Mouse (Mus musculus) kidney, postnatal 25 days (tissue): ENCODE measurements around the gene Myo18a.

Experiments used
- DNase-seq, 2 experiments: peaks; one replicate each; pipeline ENCODE4 v3.0.0; 2021; ENCODE audit warnings: mixed read lengths in 2 of 2

The Myo18a gene

GRCm38 (mm10) chr11:77874685-77875231 is 111.7 kb downstream of the Myo18a start:
- DNase-seq, result no peak

GRCm38 (mm10) chr11:77875269-77875668 is 112.2 kb downstream of the Myo18a start:
- no peak for DNase-seq

GRCm38 (mm10) chr11:77875847-77876759 is 113.1 kb downstream of the Myo18a start:
- no peak for DNase-seq

- DNase-seq, result no peak
These were observed 113.7 kb downstream of the Myo18a start for GRCm38 (mm10) chr11:77876760-77877148.

- DNase-seq, result peak; percentile 25 to 69
These were observed 121.6 kb downstream of the Myo18a start for GRCm38 (mm10) chr11:77884524-77885245.

GRCm38 (mm10) chr11:77885246-77885575 is 122.2 kb downstream of the Myo18a start:
- peak in 1 of 2 experiments; percentile 37 for DNase-seq

- peak in 1 of 2 experiments; percentile 59 for DNase-seq
These were observed 124.4 kb downstream of the Myo18a start for GRCm38 (mm10) chr11:77887373-77887960.

- no peak for DNase-seq
These were observed 125.8 kb downstream of the Myo18a start for GRCm38 (mm10) chr11:77888846-77889245.

- DNase-seq, result no peak
These were observed 126.4 kb downstream of the Myo18a start for GRCm38 (mm10) chr11:77889484-77889883.

GRCm38 (mm10) chr11:77890648-77891258 is 127.7 kb downstream of the Myo18a start:
- peak; percentile 31 to 81 for DNase-seq

GRCm38 (mm10) chr11:77892883-77893282 is 129.8 kb downstream of the Myo18a start:
- DNase-seq, result peak in 1 of 2 experiments; percentile 61

GRCm38 (mm10) chr11:77893283-77893682 is 130.2 kb downstream of the Myo18a start:
- no peak for DNase-seq

GRCm38 (mm10) chr11:77893787-77894718 is 131.0 kb downstream of the Myo18a start, which contains the start of gene Pipox:
TSS of gene Pipox (minus strand) at chr11:77894096.
- DNase-seq, result peak; percentile 97 to 98

GRCm38 (mm10) chr11:77894967-77895366 is 131.9 kb downstream of the Myo18a start:
- DNase-seq, result peak in 1 of 2 experiments; percentile 26

GRCm38 (mm10) chr11:77896011-77896410 is 133.0 kb downstream of the Myo18a start:
- no peak for DNase-seq

GRCm38 (mm10) chr11:77896480-77896819 is 133.4 kb downstream of the Myo18a start:
- no peak for DNase-seq

GRCm38 (mm10) chr11:77896820-77897805 is 134.1 kb downstream of the Myo18a start:
- DNase-seq, result no peak

- no peak for DNase-seq
These were observed 137.1 kb downstream of the Myo18a start for GRCm38 (mm10) chr11:77900187-77900586.

- DNase-seq, result no peak
These were observed 137.7 kb downstream of the Myo18a start for GRCm38 (mm10) chr11:77900696-77901095.

GRCm38 (mm10) chr11:77901366-77901765 is 138.3 kb downstream of the Myo18a start:
- DNase-seq, result no peak
